Mouse (Mus musculus): ENCODE results near the gene Tmc8. TPM values are rescaled to one million over a fixed set of nuclear protein-coding genes. Genes with fewer than 3 reads are reported as not detected.
A peak's percentile ranks its signal among the peaks of the same experiment; 100 is the strongest.

Gene Tmc8
- polyA plus RNA-seq, 1 experiment from 2014 or later: 21.6 TPM

DNA sequence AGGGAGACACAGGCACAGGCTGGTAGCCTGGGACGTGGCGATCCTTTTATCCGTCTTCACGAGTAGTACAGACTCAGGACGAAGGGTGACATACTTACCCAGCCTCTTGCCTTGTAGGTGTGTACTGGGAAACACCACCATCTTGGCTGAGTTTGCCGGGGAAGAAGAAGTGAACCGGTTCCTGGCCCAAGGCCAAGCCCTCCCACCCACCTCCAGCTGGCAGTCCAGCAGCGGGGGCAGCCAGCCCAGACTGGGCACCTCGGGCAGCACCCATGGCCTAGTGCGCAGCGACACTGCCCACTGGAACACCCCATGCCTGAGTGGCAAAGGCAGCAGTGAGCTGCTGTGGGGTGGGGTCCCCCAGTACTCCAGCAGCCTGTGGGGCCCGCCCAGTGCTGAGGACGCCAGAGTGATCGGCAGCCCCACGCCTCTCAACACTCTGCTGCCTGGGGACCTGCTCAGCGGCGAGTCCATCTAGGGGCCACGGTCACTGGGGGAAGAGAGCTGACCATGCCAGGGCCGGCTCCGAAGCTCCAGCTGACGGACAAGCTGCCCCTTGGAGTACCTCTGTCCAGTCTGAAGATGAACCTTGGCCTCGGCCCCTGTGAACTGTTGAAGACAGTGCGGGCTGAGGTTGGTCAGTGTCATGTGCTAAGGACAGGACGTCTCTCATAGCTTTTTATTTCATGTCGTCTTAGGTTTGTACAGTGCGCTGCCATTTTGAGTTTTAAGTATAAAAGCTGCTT, 21.3 kb upstream of the Tmc8 start:
- peaks cover 91% of the 10 kb centered on the region for H3K36me3 ChIP-seq
- no peak overlapping the region for H3K27ac ChIP-seq
- no peaks in the 10 kb centered on the region for H3K4me1 ChIP-seq
- no peak overlapping the region for H3K4me3 ChIP-seq
- H3K9ac ChIP-seq: no peak overlapping the region
- WGBS (ENCODE audit: insufficient replicate concordance): 94% methylated on average over 26 of the region's 26 CpGs
- H3K9me3 ChIP-seq (replicated peaks): no peaks in the 10 kb centered on the region
- ATAC-seq: no peak
- H3K4me2 ChIP-seq: no peak overlapping the region
- H3K27me3 ChIP-seq (replicated peaks): no peaks in the 10 kb centered on the region

DNA sequence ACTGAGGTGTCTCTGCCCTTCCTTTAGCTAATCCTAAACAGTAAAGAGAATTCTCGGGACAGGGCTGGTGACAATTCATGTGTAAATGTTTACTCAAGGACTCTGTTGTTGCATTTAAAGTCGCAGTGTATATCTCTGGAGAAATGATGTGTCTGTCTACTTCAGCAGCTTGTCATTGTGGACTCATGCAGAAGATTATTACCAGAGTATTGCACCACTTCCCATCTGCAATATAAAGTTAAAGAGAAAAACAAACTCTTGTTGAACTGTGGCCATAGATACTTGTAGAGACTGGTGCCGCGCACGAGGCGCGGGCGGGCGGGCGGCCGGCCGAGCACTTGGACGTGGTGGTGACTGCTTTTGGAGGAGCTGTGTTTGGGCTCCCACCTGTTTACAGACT, 20.1 kb upstream of the Tmc8 start:
- no peaks in the 10 kb centered on the region for H3K4me1 ChIP-seq
- no peak overlapping the region for H3K4me2 ChIP-seq
- no peaks in the 10 kb centered on the region for H3K27me3 ChIP-seq (replicated peaks)
- H3K9me3 ChIP-seq (replicated peaks): no peaks in the 10 kb centered on the region
- no peak overlapping the region for H3K9ac ChIP-seq
- whole genome bisulfite sequencing (ENCODE audit: insufficient replicate concordance): 90% methylated on average over 13 of the region's 13 CpGs
- no peak for ATAC-seq
- H3K36me3 ChIP-seq: peaks cover 91% of the 10 kb centered on the region
- no peak overlapping the region for H3K4me3 ChIP-seq
- no peak overlapping the region for H3K27ac ChIP-seq

DNA sequence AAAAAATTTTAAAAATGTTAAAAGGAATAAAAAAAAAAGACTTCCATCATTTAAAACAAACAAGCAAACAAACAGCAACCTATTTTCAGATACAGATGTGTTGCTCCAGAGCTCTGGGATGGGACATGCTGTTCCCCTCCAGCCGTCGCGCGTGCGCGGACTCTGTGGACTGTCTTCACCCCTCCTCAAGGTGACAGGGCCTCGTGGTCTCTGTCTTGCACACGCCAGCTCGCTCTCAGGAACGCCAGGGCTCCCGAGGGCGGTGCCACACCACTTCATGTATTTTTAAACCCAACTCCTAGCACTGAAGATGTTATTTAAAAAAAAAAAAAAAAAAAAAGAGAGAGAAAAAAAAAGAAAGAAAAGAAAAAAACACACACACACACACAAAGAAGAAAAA, 19.6 kb upstream of the Tmc8 start:
- no peak for ATAC-seq
- Histone ChIP-seq H3K4me1 (no peaks in the 10 kb centered on the region), H3K36me3 (peaks cover 91% of the 10 kb centered on the region), H3K9me3 (replicated peaks) (no peaks in the 10 kb centered on the region), H3K27me3 (replicated peaks) (no peaks in the 10 kb centered on the region), H3K27ac (no peak overlapping the region), H3K4me3 (no peak overlapping the region), H3K9ac (no peak overlapping the region), H3K4me2 (no peak overlapping the region)
- 80% methylated on average over 12 of the region's 12 CpGs for WGBS (ENCODE audit: insufficient replicate concordance)

DNA sequence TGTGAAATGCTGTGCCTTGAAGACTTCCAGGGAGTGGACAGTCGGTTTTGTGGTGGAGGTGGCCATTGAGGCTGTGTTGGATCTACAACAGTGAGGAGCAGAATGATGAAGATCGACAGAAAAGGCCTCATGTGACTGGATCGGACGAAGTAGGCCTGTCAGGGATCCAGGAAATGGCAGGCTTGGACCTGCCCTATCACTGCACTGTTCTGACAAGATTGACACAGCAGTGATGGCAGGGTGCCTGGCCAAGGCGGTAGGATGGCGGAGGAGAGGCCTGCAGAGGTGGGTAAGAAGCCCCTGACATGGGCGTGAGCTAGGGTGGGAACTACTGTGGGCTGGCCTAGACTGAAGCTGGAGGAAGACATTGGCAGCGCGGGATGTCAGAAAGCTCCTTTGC, 17.6 kb upstream of the Tmc8 start:
- Histone ChIP-seq H3K4me2 (no peak overlapping the region), H3K9me3 (replicated peaks) (no peaks in the 10 kb centered on the region), H3K4me1 (peaks cover 7% of the 10 kb centered on the region; the same call in 1 of the 2 replicates), H3K4me3 (no peak overlapping the region), H3K27me3 (replicated peaks) (no peaks in the 10 kb centered on the region), H3K9ac (no peak overlapping the region), H3K27ac (no peak overlapping the region), H3K36me3 (peaks cover 91% of the 10 kb centered on the region)
- WGBS (ENCODE audit: insufficient replicate concordance): 85% methylated on average over 9 of the region's 9 CpGs
- 0 out of 2 replicates have a peak, but pooled peaks have one; percentile 8 for ATAC-seq

DNA sequence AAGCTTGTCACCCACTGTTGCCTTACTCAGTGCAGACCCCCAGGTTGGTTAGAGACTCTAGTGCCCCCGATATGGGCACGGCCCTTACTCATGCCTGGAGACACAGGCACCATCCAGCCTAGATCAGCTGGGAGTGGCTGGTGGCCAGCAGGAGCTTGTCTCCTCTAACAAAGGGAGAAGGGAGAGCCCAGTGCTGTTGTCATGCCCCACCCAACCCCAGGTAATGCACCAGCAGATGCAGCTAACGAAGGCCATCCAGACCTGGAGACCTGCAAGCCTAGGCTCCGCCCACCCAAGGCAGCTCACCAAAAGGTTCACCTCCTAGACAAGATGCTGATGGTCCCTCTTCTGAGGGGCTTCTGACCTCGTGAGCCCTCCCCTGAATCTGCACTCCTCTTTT, 16.5 kb upstream of the Tmc8 start:
- H3K9me3 ChIP-seq (replicated peaks): no peaks in the 10 kb centered on the region
- H3K27me3 ChIP-seq (replicated peaks): no peaks in the 10 kb centered on the region
- H3K4me3 ChIP-seq: no peak overlapping the region
- no peak overlapping the region for H3K4me2 ChIP-seq
- H3K27ac ChIP-seq: no peak overlapping the region
- WGBS (ENCODE audit: insufficient replicate concordance): 86% methylated on average over 5 of the region's 5 CpGs
- peak; percentile 16; the same call in 1 of the 2 replicates for ATAC-seq
- H3K9ac ChIP-seq: no peak overlapping the region
- peaks cover 8% of the 10 kb centered on the region; the same call in 1 of the 2 replicates for H3K4me1 ChIP-seq
- peaks cover 91% of the 10 kb centered on the region for H3K36me3 ChIP-seq

DNA sequence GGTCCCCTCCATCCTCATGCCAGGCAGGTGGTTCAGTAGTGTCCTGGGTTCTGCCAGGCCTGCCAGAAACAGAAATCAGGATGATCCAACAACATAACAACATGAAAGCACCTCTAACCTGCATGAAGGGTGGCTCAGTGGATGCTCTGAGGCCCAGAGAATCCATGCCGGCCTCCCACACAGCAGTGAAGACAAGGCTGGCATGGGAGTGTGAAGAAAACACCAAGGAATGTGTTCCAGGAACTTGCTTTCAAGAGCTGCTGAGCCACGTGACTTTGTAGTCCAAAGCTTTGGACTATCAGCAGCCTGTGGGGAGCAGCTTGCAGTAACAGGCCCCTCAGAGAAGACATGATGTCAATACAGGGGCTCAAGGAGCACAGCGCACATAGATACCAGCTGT, 15.6 kb upstream of the Tmc8 start:
- no peak overlapping the region for H3K27ac ChIP-seq
- WGBS (ENCODE audit: insufficient replicate concordance): 88% methylated on average over 3 of the region's 3 CpGs
- no peaks in the 10 kb centered on the region for H3K9me3 ChIP-seq (replicated peaks)
- no peak for ATAC-seq
- H3K4me3 ChIP-seq: no peak overlapping the region
- H3K36me3 ChIP-seq: peaks cover 91% of the 10 kb centered on the region
- peaks cover 8% of the 10 kb centered on the region; the same call in 1 of the 2 replicates for H3K4me1 ChIP-seq
- H3K4me2 ChIP-seq: no peak overlapping the region
- no peak overlapping the region for H3K9ac ChIP-seq
- no peaks in the 10 kb centered on the region for H3K27me3 ChIP-seq (replicated peaks)

DNA sequence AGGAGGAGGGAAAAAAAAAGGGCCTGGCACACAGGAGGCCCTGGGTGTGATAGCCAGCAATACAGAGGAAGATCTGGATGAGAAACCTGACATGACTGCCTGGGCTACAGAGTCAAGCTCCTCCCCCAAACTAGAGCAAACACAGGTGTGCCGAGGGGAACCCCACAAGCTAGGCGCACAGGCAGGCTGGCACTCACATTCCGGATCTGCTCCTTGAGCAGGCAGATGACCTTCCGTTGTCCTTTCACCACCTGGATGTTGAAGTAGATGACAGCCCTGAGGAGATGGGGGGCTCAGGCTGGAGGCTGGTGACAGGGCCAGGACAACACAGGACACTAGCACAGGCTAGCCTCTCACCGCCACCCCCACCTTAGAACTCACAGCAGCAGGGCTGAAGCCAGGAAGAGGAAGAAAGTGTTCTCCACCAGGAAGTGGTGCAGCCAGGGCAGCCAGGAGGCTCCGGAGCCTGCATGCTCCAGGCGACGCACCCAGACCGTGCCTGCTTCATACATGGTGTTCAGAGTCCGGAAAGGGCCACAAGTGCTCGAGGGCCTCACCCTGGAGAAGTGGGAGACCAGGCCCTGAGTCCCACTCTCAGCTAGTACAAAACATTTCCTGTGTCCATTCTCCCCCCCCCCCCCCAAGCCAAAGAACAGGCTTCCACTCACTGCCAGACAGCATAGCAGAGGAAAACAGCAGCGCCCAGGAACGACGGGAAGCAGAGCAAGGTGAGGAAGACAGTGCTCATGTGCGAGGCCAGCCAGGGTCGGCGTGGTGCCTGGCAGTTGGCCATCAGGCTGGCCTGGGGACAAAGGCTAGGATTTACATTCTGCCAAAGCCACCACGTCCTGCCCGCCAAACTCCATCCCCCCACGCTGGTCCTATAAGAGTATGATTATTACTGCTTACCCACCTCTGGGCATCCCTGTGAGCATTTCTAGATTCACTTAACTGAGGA, 12.9 kb upstream of the Tmc8 start:
- H3K4me1 ChIP-seq: peaks cover 15% of the 10 kb centered on the region
- H3K4me2 ChIP-seq: no peak overlapping the region
- no peak overlapping the region for H3K27ac ChIP-seq
- H3K36me3 ChIP-seq: peaks cover 100% of the 10 kb centered on the region
- no peak for ATAC-seq
- WGBS (ENCODE audit: insufficient replicate concordance): 83% methylated on average over 20 of the region's 20 CpGs
- no peaks in the 10 kb centered on the region for H3K27me3 ChIP-seq (replicated peaks)
- H3K9ac ChIP-seq: no peak overlapping the region
- no peaks in the 10 kb centered on the region for H3K9me3 ChIP-seq (replicated peaks)
- no peak overlapping the region for H3K4me3 ChIP-seq

DNA sequence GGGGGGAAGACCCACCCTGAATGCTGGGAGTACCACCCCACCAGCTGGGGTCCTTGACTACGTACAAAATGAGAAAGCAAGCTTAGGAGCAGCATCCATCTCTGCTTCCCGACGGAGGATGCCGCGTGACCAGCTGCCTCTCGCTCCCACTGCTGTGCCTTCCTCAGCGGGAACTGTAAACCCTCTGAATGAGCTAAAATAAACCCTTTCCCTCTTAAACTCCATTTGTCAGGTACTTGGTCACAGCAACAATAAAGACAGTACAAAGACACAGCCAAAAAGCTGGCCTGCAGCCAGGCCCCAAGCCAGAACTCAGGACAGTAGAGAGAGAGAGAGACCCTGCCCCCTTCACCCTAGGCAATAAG, 12.2 kb upstream of the Tmc8 start:
- H3K36me3 ChIP-seq: peaks cover 100% of the 10 kb centered on the region
- no peak for ATAC-seq
- 92% methylated on average over 7 of the region's 7 CpGs for WGBS (ENCODE audit: insufficient replicate concordance)

DNA sequence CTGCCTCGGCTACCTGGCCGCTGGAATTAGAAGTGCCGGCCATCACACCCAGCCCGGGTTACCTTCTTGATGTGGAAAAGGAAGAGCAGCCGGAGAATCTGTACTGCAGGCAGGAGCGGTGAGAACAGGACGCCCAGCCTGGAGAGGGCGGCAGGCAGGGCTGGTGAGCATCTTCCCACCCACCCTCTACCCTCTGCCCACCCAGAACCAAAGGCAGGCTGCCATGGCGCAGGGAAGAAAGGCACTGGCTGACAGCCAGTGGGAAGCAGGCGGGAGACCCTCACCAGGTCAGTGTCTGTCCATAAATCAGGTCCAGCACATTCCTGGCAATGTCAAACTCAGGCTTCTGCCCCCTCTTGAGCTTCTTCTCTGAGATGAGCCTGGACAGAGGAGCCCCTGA, 11.5 kb upstream of the Tmc8 start:
- Histone ChIP-seq H3K9me3 (replicated peaks) (no peaks in the 10 kb centered on the region), H3K4me3 (no peak overlapping the region), H3K4me2 (no peak overlapping the region), H3K27me3 (replicated peaks) (no peaks in the 10 kb centered on the region), H3K27ac (no peak overlapping the region), H3K36me3 (peaks cover 100% of the 10 kb centered on the region), H3K9ac (no peak overlapping the region), H3K4me1 (peaks cover 15% of the 10 kb centered on the region)
- WGBS (ENCODE audit: insufficient replicate concordance): 86% methylated on average over 10 of the region's 10 CpGs
- ATAC-seq: no peak

More for the DNA sequence above, 12.2 kb upstream of the Tmc8 start:
- Histone ChIP-seq H3K27me3 (replicated peaks) (no peaks in the 10 kb centered on the region), H3K9me3 (replicated peaks) (no peaks in the 10 kb centered on the region), H3K4me3 (no peak overlapping the region), H3K4me2 (no peak overlapping the region), H3K9ac (no peak overlapping the region), H3K27ac (no peak overlapping the region), H3K4me1 (peaks cover 15% of the 10 kb centered on the region)

DNA sequence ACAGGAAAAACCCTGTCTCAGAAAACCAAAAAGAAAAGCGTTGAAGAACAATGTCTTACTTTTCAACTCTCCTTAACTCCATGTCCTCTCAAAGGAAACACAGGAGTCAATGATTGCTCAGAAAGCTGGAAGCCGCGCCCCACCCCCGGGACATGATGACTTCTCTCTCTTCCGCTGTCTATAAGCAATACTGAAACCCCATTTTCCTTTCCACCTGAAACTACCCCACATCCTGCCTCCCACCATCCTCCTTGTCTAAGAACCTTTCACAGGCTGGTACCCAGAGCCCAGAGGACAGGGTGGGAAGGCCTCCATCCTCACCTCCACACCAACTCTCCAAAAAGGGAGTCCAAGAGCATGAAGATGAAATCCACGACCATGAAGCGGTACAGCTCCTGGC, 9.5 kb upstream of the Tmc8 start:
- H3K36me3 ChIP-seq: peaks cover 100% of the 10 kb centered on the region
- no peaks in the 10 kb centered on the region for H3K27me3 ChIP-seq (replicated peaks)
- H3K4me3 ChIP-seq: no peak overlapping the region
- H3K9me3 ChIP-seq (replicated peaks): no peaks in the 10 kb centered on the region
- no peak overlapping the region for H3K27ac ChIP-seq
- WGBS (ENCODE audit: insufficient replicate concordance): 94% methylated on average over 7 of the region's 7 CpGs
- H3K9ac ChIP-seq: no peak overlapping the region
- peaks cover 33% of the 10 kb centered on the region for H3K4me1 ChIP-seq
- H3K4me2 ChIP-seq: no peak overlapping the region
- no peak for ATAC-seq

DNA sequence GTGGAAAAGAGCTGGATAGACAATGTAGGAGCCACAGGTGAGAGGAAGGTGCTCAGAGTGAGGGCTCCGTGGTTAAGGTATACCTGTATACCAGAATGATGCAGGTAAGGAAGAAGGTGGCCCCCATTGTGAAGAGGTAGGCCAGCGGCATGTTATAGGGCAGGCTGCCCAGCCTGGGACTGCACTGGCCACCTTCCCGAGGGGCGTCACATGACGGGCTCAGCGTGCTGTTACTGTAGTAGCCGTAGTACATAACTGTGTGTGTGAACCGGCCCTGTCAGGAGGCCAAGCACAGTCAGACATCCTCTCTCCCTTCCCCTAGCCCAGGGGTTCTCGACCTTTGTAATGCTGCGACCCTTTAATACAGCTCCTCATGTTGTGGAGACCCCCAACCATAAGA, 7.0 kb upstream of the Tmc8 start:
- ATAC-seq: no peak
- Histone ChIP-seq H3K9ac (no peak overlapping the region), H3K27ac (no peak overlapping the region), H3K4me3 (no peak overlapping the region), H3K27me3 (replicated peaks) (no peaks in the 10 kb centered on the region), H3K36me3 (peaks cover 89% of the 10 kb centered on the region), H3K4me2 (no peak overlapping the region), H3K9me3 (replicated peaks) (no peaks in the 10 kb centered on the region), H3K4me1 (peaks cover 45% of the 10 kb centered on the region)
- WGBS (ENCODE audit: insufficient replicate concordance): 89% methylated on average over 10 of the region's 10 CpGs

DNA sequence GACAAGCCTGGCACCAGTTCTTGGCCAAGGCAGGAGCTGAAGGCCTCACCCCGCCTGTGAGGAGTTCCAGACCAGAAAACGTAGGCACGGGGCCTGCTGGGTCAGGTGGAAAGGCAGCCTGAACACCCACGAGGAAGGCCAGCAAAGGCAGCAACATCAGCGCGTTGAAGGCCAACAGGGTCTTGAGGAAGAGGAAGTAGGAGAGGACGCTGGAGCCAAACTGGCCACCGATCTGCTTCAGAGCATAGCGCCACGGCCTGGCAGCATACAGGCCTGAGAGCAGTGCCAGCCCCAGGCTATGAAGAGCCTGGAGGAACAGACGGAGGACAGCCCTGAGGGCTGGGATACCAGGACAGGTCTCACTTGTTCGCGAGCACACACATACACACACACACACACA, 6.3 kb upstream of the Tmc8 start:
- 74% methylated on average over 11 of the region's 13 CpGs for WGBS (ENCODE audit: insufficient replicate concordance)
- no peaks in the 10 kb centered on the region for H3K9me3 ChIP-seq (replicated peaks)
- no peak overlapping the region for H3K27ac ChIP-seq
- no peak for ATAC-seq
- no peak overlapping the region for H3K9ac ChIP-seq
- no peaks in the 10 kb centered on the region for H3K27me3 ChIP-seq (replicated peaks)
- H3K4me2 ChIP-seq: no peak overlapping the region
- H3K4me3 ChIP-seq: no peak overlapping the region
- H3K4me1 ChIP-seq: peaks cover 45% of the 10 kb centered on the region
- peaks cover 83% of the 10 kb centered on the region for H3K36me3 ChIP-seq

Data from liver, embryonic 12.5 days (tissue).